Mouse (Mus musculus) Patski (cell line): ENCODE results near the gene Rae1. TPM values are rescaled to one million over a fixed set of nuclear protein-coding genes. Genes with fewer than 3 reads are reported as not detected.

Experiments
- ATAC-seq: fragments of 100-300 bp; one replicate; pipeline ENCODE4 v1.8.0; 2021
- CTCF ChIA-PET: fragments of 350-600 bp; sonication (Branson Sonifier 250); formaldehyde crosslinking; loops from one replicate; lab custom pipeline; 2022; ENCODE audit warnings: inconsistent platforms; lab: Charles Lee
- POLR2A ChIA-PET: fragments of 350-600 bp; sonication (Branson Sonifier 250); formaldehyde crosslinking; loops from one replicate; lab custom pipeline; 2022; ENCODE audit warnings: antibody characterized with exemption, inconsistent platforms; lab: Charles Lee
- DNase-seq: peaks from one replicate; pipeline ENCODE4 v3.0.0-alpha.2; 2011; ENCODE audit warnings: low read depth, low spot score
- H3K27me3 ChIP-seq: fragments of 371-371 bp; one replicate; pipeline ENCODE4 v1.5.1; 2021
- CTCF ChIP-seq: fragments of 100-300 bp; IDR thresholded peaks from one replicate; pipeline ENCODE4 v1.5.1; 2021
- in situ Hi-C: fragments of 300-500 bp; cut with MboI; formaldehyde crosslinking; loops from 3 replicates; pipeline ENCODE4 v1.11.1; 2018; ENCODE audit warnings: low pct_unique_long_range_greater_than_20kb, mixed read lengths
- polyA plus RNA-seq: library from polyadenylated mRNA; unstranded; gene quantifications from one replicate; pipeline ENCODE4 v1.2.3, GENCODE M21; 2021

Rae1 gene
- polyA plus RNA-seq, 1 experiment from 2014 or later = 77.6 TPM

DNA sequence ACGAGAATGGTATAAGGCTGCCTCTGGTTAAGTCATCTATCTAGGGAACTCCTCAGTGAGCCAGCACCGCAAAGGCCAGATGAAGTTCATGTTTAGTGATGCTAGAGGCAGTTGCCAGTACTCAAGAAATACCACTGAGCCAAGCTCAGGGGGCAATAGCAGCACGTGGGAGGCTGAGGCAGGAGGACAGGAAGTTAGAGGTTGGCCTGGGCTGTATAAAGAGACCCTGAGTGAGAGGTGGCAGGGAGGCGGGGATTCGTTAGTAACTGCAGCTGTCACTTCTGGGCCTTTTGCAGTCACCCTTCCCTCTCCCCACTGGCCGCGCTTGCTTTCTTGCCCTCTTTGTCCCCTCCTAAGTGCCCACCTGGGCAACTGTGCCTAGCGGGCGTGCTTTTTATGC lies 19.4 kb downstream of the Rae1 start:
- ChIA-PET CTCF (interaction anchor here (1.4 kb wide), 1 partner anchor 16 kb away, joined by 3 read pairs; no protein-coding TSS in a partner anchor), POLR2A (interaction anchor here (0.9 kb wide), 1 partner anchor 37 kb away, joined by 3 read pairs; no protein-coding TSS in a partner anchor)
- DNase-seq (no peak), ATAC-seq (no peak)
- TF ChIP-seq CTCF = no peak
- H3K27me3 ChIP-seq = no peaks in the 10 kb centered on the region
- in situ Hi-C loops = no loop called here

DNA sequence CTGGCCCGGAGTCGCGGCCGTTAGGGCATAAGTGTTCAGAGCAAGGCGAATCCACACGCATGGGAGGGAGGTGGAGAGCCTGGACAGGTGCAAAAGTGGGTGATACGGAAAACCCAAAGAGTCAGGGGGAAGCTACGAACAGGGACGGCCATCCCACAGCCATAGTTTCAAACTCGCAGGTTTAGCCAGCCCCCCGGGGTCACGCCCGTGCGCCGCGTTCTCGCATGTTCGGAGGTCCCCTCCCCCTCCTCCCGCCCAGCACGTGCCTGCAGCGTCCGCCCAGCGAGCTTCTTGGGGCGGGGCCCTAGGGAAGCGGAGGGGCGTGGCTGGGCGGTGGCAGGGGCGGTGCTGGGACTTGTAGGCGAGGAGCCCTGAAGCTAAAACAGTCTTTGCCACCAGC lies 19.9 kb downstream of the Rae1 start:
- in situ Hi-C loops = no loop called here
- no peak for DNase-seq
- CTCF ChIA-PET = no interaction called here
- H3K27me3 ChIP-seq = no peaks in the 10 kb centered on the region
- no peak for ATAC-seq
- POLR2A ChIA-PET = no interaction called here
- no peak for TF ChIP-seq CTCF

DNA sequence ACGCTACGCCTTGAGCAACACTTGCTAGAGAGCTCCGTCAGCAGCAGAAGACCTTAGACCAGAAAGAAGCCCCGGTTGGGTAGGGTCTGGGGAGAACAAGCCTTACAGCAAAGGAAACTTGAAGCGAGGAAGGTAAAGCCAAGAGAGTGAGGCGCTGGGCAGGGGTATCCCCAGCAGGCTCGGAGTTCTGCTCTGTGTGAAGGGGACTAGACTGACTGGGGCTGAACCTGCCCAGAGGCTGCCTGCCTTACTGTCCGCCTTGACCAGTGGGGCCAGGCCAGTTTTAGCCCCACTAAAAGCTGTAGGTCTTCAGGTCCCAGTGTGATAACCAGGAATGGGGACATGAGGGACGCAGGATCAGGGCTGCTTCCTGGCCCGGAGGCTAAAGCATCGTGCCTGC lies 20.5 kb downstream of the Rae1 start, which contains the start of gene Rbm38:
Rbm38 (plus strand) TSS at position 69 of the 400 bp plus-strand sequence.
- POLR2A ChIA-PET = no interaction called here
- H3K27me3 ChIP-seq = no peaks in the 10 kb centered on the region
- ATAC-seq = no peak
- TF ChIP-seq CTCF = no peak
- DNase-seq = no peak
- in situ Hi-C loops = no loop called here
- CTCF ChIA-PET = no interaction called here

DNA sequence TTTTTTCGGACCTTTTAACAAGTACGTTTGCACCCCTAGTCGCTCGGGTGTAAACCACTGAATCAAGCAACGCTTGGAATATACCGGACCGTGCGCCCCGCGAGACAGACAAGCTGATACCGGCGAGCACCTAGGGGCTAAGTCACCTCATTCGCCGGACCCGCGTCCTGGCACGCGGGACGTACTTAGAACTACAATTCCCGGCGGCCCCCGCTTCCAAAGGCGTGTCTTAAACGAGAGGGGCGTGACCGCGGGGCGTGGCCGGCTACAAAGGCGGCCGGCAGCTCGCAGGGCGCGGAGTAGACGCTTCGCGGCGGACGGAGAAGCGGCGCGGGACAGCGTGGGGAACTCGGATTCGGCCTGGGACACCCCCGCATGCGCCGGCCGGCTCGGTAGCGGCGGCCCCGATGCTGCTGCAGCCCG lies 21.7 kb downstream of the Rae1 start:
- DNase-seq (no peak), ATAC-seq (peak; percentile 76)
- no peak for TF ChIP-seq CTCF
- ChIA-PET CTCF (no interaction called here), POLR2A (interaction anchor here (0.9 to 1.0 kb wide), 2 partner anchors 9 to 60 kb away, joined by 3 to 4 read pairs; no protein-coding TSS in a partner anchor)
- no peaks in the 10 kb centered on the region for H3K27me3 ChIP-seq
- in situ Hi-C loops = no loop called here

DNA sequence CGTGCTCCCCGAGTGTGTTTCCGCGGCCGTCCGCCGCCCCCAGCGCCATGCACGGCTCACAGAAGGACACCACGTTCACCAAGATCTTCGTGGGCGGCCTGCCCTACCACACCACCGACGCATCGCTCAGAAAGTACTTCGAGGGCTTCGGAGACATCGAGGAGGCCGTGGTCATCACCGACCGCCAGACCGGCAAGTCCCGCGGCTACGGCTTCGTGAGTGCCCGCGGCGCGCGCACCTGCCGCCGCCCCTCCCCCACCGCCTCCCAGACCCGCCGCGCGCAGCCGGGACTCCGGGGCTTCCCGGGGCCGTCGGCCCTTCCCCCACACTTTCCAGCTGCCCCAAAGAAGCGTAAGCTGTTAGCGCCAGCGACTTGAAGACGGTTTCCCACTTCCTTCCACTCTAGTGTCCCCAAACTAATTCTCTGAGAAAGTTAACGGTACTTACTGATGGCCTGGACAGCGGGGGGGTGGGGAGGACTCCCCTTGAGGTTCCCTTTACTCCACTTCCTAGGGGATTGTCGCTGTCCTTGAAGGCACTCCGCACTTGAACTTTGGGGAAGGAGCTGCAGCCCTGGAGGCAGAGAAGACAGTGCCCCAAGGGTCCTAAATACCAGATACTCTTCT lies 22.3 kb downstream of the Rae1 start:
- ATAC-seq (peak; percentile 23), DNase-seq (no peak)
- in situ Hi-C loops = no loop called here
- TF ChIP-seq CTCF = no peak
- ChIA-PET CTCF (interaction anchor here (1.0 kb wide), 1 partner anchor 24 kb away, joined by 3 read pairs; no protein-coding TSS in a partner anchor), POLR2A (interaction anchor here (0.9 to 1.0 kb wide), 2 partner anchors 10 to 60 kb away, joined by 3 to 4 read pairs; no protein-coding TSS in a partner anchor)
- H3K27me3 ChIP-seq = no peaks in the 10 kb centered on the region

DNA sequence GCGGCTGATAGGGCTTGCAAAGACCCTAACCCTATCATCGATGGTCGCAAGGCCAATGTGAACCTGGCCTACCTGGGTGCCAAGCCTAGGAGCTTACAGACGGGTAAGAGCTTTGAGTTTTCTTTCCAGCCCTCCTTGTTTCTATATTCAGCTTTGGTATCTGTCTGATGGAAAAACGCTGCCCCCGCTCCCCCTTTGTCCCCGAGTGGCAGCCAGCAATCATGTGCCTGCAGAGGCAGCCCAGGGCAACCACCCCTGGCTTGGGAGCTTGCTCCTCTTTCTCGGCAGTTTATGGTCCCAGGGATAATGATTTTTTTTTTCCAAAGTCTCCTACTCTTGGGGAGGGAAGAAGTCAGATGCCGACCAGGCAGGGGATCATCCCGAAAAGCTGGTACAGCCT lies 22.9 kb downstream of the Rae1 start:
- POLR2A ChIA-PET = no interaction called here
- in situ Hi-C loops = no loop called here
- DNase-seq (no peak), ATAC-seq (no peak)
- no peaks in the 10 kb centered on the region for H3K27me3 ChIP-seq
- no peak for TF ChIP-seq CTCF
- CTCF ChIA-PET = interaction anchor here (1.0 to 1.2 kb wide), 2 partner anchors 8 to 25 kb away, joined by 3 to 4 read pairs; no protein-coding TSS in a partner anchor

DNA sequence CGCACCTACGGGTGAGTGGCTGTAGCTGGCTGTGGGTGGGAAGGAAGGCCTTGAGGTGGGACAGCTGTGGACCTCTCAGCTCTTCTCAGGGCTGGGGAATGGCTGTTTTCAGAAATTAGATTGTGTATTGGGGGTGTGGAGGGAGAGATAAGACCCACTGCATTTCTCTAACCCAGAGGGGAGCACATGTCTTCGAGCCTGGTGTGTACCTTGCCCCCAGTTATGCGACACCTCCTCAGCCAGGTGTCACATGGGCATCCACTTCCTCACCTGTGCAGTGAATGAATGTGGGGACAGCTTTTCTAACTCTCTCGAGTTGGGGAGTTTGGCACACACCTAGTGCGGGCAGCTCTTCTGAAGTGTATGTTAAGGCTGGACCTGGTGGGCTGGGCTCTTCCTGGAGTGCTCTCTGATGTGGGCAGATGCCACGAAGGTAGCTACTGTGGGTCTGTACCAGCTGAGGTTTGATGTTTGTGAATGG lies 23.5 kb downstream of the Rae1 start:
- POLR2A ChIA-PET = no interaction called here
- H3K27me3 ChIP-seq = no peaks in the 10 kb centered on the region
- DNase-seq (no peak), ATAC-seq (no peak)
- TF ChIP-seq CTCF = no peak
- CTCF ChIA-PET = interaction anchor here (1.0 to 1.2 kb wide), 2 partner anchors 9 to 26 kb away, joined by 3 to 4 read pairs; no protein-coding TSS in a partner anchor
- in situ Hi-C loops = no loop called here

DNA sequence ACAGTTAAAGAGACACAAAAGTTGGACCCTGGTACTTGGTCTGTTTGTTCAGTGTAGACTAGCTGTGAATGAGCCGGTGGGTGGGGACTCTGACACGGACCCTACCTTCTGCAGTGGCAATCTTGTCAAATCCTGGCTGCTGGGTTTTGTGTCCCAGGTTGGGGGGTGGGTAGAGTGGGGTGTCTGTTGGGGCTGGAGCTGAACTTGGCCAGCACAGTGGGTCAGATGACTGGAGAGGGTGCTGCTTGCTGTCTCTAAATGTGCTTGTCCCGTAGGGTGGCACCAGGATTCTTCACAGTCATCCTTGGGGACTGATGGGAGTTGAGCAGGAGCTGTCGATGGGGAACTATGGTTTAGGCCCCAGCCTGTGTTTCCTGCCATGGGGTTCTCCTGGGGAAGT lies 24.0 kb downstream of the Rae1 start:
- no peaks in the 10 kb centered on the region for H3K27me3 ChIP-seq

DNA sequence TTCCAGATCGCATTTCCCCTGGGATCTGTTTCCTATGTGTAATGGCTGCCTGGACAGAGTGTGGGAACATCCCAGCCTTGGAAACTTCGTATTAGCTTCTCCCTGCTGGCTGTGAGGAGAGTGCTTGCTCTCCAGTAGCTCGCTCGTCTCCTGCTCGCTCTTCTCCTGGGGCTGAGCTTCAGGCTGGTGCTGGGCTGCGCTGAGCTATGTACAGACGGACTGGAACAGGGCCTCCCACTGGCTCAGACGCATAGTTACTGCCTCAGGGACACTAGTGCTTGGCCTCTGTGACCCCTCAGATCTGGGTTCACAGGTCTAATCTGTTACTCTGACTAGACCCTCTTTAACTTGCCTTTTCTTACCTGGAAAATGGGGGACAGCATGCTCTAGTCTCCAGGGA lies 24.5 kb downstream of the Rae1 start:
- DNase-seq = no peak
- in situ Hi-C loops = no loop called here
- no peak for ATAC-seq
- TF ChIP-seq CTCF = no peak
- CTCF ChIA-PET = interaction anchor here (1.3 to 1.4 kb wide), 2 partner anchors 12 to 16 kb away, joined by 4 to 5 read pairs; no protein-coding TSS in a partner anchor
- POLR2A ChIA-PET = interaction anchor here (0.7 kb wide), 1 partner anchor 9 kb away, joined by 3 read pairs; no protein-coding TSS in a partner anchor
- no peaks in the 10 kb centered on the region for H3K27me3 ChIP-seq

More for the DNA sequence above, 24.0 kb downstream of the Rae1 start:
- no peak for DNase-seq
- TF ChIP-seq CTCF = no peak
- CTCF ChIA-PET = interaction anchor here (1.2 to 1.4 kb wide), 2 partner anchors 9 to 16 kb away, joined by 4 to 5 read pairs; no protein-coding TSS in a partner anchor
- no peak for ATAC-seq
- in situ Hi-C loops = no loop called here
- POLR2A ChIA-PET = interaction anchor here (0.7 kb wide), 1 partner anchor 9 kb away, joined by 3 read pairs; no protein-coding TSS in a partner anchor

DNA sequence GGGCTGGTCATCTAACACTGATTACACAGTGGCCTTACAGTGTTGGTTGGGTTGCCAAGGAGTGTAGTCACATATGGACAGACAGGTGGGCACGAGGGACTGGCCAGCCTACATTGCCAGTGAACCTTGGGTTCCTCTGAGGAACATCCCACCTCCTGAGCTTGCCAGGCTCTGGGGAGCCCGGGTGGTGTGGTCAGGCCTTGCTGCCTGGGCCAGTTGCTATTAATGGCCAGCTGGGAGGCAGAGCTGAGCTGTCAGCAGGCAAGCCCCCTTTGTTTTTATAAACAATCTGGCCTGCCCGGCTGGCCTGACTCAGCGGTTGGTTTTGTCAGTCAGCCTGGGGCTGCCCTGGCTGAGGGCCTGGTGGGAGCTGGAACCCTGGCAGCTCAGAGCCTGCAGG lies 25.0 kb downstream of the Rae1 start:
- no peak for DNase-seq
- TF ChIP-seq CTCF = no peak
- no peaks in the 10 kb centered on the region for H3K27me3 ChIP-seq
- in situ Hi-C loops = no loop called here
- peak; percentile 42 for ATAC-seq
- ChIA-PET CTCF (interaction anchor here (1.3 to 1.4 kb wide), 2 partner anchors 12 to 15 kb away, joined by 4 to 5 read pairs; no protein-coding TSS in a partner anchor), POLR2A (interaction anchor here (0.7 to 1.2 kb wide), 2 partner anchors 10 to 11 kb away, joined by 3 read pairs; no protein-coding TSS in a partner anchor)
